Mouse (Mus musculus) CD4-positive helper T cell, adult 2 months (primary cell): ENCODE measurements at regions not wholly inside any gene's neighbourhood (a gene's known extent, or its start where the extent isn't known, plus 50 kb on each side); places are given as distances from the start of the nearest gene placed in this dataset.

Source experiments
- DNase-seq: peaks from one replicate; pipeline ENCODE4 v3.0.0-alpha.2; 2012; ENCODE audit warnings: low read depth, missing footprints, low spot score

GRCm38 (mm10) chr11:112886139-112886538 is 104.1 kb downstream of the Sox9 start:
- DNase-seq: no peak

GRCm38 (mm10) chr11:112889760-112890159 is 107.7 kb downstream of the Sox9 start:
- no peak for DNase-seq

DNA sequence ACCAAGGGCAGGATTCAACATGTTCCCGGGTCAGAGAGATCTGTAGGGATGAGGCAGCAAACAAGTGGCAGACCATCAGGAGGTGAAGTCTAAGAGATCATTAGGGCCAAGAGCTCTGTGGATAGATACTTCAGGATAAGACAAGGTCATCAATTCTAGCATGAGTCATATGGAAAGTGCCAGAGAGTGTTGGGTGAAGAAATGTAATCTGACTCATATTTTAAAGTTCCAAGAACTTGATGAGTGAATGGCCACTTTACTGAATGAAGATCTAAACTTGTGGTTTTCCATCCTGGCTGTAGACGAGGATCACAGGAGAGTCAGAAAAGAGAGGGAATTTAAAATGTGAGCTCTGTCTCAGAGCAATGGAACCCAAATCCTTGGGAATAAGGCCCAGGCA is 115.6 kb downstream of the Sox9 start:
- DNase-seq: no peak

- no peak for DNase-seq
Measured at GRCm38 (mm10) chr11:112902618-112903017, 120.6 kb downstream of the Sox9 start.

DNA sequence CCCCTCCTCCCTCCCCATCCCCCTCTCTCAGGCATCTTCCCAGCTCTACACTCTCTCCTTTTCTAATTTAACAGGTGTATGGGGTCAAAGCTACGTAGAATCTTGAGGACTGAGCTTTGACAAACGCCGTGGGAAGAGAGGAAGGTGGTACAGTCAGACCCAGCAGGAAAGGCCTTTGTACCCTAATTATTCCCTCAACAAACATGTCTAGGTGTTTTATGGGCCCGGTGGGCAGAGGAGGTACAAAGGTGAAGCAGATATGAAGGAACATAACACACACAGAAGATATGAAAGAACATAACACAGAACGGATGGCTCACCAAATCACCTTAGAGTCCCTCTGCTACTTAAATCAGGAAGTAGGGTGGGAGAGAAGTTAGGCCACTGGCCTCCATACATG is 128.3 kb downstream of the Sox9 start:
- no peak for DNase-seq

DNA sequence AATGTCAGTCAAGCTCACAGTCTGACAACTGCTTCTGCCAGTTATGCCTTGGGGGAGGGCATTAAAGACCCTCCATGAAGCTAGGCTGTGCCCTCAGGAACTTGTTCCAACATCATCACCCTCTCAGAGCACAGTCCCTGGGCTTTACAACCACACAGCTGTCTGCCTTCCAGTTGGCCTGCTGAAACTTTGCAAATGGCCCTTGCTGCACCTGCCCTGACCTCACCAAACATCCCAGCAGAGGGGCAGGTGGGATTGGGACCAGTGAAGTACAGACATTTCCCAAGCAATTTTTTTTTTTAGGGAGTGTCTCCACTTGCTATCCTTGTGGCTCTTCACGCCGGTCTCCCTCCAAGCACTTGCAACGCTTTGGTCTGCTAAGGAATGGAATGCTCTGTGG is 130.9 kb downstream of the Sox9 start:
- no peak for DNase-seq

- no peak for DNase-seq
Measured at GRCm38 (mm10) chr11:112916923-112917322, 134.9 kb downstream of the Sox9 start.

DNA sequence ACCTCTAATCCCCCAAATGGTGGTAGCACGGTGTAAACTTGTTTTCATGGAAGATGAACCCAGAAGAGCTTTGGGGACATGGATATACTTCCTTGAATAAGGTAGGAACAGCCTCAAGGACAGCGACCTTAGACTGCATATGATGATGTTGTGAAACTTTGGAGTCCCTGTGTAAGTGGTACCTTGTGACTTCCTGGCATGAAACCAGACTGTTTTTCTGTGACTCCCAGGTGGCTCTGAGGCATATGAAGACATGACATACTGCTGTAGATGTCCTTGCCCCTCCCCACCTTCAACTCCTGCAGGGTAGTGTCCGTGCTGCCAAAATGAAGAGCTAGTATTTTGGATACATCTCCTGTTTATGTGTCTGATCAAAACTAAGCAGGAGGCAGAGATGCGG is 138.1 kb downstream of the Sox9 start:
- DNase-seq: no peak

DNA sequence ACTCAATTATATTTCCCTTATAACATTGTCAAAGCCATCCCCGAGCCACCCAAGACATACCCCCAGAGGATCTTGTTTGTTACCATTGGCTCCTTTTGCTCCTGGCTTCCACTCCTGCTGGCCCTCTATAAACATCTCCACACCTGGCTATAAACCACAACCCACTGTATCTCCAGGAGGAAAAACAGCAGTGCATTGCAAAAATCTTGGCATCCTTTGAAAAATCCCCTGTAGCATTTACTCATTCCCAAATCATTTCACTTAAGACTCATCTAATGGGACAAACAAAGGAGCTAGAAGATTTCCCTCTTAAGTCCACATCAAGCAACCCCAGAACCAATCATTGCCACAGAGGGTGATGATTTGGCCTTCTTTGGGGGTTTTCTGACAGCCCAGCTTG is 142.6 kb downstream of the Sox9 start:
- DNase-seq: no peak

DNA sequence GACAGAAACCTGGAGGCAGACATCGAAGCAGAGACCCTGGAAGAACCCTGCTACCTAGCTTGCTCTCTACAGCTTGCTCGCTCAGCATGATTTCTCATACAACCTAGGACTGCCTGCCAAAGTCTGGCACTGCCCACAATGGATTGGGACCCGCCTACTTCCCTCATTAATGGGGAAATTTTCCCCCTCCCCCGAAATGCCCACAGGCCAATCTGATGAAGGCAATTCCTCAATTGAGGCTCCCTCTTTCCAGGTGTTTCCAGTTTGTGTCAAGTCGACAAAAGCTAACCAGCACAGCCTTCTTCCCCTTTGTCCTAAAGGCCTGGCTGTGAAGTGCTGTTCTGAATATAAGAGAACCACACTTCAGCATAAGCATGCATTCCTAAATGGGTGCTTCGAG is 143.1 kb downstream of the Sox9 start:
- no peak for DNase-seq

GRCm38 (mm10) chr11:112926330-112927025 is 144.5 kb downstream of the Sox9 start:
- no peak for DNase-seq

DNA sequence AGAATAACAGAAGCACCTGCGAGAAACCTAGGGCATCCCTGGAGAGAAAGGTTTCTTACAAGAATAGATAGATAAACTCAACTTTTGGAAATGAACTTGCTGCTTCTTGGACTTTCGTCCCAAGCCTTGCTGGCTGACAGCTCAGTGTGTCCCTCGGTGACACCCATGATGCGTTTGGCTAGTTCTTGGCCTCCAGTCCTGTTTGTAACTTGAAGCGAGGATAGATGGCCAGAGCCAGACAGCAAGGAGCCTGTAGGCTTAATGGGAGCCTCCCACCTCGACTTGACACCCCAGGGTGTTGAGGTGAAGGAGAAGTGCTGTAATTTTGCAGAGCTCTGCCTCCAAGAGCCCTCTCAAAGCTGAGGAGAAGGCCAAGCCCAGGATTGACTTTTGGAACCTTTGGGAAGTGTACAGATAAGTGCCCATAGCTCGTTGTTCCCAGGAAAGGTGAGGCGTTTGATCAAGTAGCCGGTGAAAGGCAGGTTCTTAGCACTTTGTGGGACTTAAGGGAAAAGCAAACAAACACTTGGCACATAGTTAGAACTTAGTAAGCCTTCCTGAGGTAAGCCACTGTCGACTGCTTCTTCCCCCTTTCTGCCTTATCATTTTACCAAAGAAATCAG is 148.3 kb downstream of the Sox9 start:
- DNase-seq: no peak

GRCm38 (mm10) chr11:112938035-112938434 is 156.0 kb downstream of the Sox9 start:
- DNase-seq: no peak

DNA sequence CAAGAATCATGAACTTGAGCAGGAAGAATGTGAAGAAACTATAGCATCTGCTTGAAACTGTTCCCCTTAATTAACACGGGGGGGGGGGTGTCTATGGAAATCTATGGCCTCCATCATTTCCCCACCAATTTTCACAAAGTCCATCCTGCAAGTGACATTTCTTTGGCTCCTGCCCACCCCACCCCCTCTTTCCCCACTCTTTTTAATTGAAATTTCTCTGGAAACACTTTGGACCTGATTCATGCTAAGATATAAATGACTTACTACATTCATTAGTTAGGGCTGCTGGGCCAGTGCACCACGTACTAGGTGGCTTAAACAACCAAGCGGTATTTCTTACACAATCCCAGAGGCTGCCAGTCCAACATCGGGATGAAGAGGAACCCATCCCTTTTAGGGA is 169.4 kb downstream of the Sox9 start:
- no peak for DNase-seq

DNA sequence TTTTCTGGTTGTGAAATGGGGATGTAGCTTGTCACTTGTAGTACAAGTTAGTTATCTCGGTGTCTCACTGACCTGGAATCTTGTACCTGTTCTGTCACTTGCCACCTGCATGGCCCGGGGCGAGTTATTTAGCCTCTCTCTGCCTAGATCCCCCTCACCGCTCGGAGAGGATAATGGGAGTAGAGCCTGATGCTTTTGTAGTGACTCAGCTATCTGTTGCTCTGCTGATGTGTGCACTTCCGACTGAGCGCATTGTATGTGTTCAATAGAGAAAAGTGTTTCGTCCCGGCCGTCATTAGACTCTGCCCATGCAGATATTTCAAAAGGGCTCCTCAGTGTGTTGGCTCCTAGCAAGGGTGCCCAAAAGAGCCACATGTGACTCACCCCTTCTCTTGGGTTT is 170.3 kb downstream of the Sox9 start:
- no peak for DNase-seq

DNA sequence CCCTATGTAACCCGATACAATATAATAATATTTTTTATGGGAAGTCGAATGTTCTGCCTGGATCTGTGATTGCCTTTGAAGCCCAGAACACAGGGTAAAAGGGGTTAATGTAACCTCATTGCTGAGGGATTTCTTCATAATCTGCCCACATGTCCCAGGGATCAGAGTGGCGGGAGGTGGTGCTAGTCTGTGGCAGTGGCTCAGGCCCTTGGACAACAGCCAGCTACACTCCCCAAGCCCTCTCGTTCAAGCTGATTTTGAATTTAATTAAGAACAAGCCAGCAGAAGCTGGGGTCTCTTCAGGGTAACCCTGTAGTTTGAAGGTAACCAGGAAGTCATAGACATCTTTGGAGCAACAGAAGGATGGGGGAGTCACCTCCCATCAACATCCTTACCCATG is 171.5 kb downstream of the Sox9 start:
- no peak for DNase-seq

- no peak for DNase-seq
Measured at GRCm38 (mm10) chr11:112956748-112957440, 174.9 kb downstream of the Sox9 start.

DNA sequence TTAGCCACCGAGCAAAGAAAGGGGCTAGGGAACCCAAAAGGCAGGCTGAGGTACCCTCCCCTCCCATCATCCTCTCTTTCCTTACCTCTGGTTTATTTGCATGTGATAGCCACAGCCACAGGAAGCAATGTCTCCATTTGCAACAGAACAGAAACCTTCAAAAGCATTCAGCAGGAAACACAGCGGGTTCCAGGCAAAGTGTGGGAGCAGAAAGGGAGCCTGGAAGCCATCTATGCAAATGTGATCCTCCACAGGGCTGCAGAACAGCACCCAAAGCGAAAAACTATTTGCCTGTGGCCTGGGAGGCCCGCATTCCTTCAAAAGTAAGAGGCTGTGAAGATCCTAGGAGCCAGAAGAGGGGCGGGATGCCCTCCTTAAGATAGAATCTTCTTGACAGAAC is 177.6 kb downstream of the Sox9 start:
- DNase-seq: no peak

DNA sequence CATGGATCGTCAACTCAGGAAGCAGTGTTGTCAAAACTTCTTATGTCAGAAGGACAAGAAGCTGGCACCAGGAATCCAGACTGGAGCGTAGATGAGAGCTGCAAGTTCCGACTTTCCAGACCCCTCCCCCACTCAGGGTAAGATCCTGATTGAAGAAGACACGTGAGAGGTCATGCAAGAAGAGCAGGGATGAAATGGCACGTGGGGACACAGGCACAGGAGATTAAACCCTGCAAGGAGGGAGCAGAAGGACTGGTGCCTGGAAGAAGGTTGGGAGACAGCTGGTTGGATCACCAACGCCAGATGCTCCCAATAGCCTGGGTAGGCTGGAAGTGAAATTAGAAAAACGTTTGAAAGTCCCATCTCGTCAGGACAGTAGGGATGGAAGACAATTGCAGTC is 191.3 kb downstream of the Sox9 start:
- DNase-seq: no peak

DNA sequence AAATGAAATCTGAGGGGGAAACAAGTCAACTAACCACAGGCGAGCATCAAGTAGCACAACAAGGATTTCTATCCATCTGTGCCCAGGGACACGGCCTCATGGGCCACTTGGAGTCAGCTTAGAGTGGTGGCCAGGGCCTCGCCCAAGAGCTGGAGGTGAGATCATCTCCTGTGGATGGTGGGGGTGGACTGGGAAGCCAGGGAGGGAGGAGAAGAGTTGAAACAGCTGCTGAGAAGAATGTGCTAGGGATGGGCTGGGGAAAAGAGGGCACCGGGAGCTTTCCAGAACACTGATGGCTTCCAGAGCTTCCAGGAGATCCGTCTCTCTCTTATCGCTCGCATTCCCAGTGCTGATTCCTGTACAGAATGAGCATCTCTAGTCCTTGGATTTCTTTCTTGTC is 192.9 kb downstream of the Sox9 start:
- no peak for DNase-seq

DNA sequence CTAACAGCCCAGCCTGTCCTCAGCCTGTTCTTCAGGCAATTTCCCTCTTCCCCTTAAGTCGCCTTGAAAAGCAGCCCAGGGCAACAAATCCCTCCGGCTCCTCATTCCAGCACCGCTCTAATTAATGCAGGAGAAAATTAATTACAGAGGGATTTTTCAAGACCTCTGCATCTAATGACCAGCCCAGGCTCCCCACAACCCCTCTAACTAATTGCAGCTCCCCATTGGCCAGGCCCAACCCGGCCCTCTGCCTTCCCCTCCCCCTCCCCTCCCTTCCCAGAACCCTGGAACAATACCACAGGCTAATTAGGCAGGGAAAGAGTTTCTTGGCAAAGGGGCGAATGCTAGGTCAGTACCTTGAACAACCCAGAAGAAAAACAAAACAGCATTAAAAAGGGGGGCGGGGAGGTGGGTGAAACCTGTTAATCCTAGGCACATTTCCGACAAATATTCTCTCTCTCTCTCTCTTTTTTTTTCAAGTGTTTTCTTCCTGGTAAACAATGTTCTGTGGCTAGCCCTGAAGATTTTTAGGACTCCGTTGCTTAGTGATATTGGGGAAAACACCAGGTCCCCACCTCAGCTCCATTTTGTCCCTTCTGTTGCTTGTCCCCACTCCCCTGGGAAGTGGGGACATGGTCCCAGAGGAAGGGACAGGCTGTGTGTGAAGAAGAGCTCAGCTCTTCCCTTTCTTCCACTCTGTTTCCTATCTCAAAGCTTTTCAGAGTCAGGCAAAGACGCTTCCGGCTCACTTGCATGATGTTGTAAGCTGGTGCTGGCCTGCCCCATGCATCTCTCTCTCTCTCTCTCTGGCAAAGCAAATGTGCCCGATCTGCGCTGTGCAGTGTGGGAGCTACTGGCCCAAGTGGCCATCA is 195.1 kb downstream of the Sox9 start:
- no peak for DNase-seq

GRCm38 (mm10) chr11:112978884-112979283 is 196.9 kb downstream of the Sox9 start:
- DNase-seq: no peak
